Mouse (Mus musculus): ENCODE measurements at regions not wholly inside any gene's neighbourhood (a gene's known extent, or its start where the extent isn't known, plus 50 kb on each side); places are given as distances from the start of the nearest gene placed in this dataset.
A peak's percentile ranks its signal among the peaks of the same experiment; 100 is the strongest.

DNA sequence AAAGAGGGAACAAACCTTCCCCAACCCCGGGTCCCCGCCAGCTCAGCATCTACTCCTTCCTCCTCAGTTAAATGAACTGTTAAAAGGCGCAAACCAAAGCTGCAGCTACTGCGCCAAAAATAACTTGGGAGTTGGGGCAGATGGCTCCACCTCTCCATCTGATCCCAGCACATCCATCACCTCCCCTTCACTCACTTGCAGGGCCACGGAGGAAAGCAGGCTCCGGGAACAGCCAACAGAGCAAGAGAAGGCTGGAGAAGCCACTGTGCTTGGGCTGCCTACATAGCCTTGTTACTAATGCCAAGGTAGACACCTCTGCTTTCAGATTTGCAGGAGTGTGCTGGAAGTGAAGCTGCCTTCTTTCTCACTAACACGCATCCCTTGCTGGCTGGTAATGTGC, 171.8 kb upstream of the Gm765 start:
- peak; percentile 27 to 72 for DNase-seq (ENCODE audit: low spot score in 2 of 2)
- intact Hi-C loops (cut with DNase I): loop anchor here (5.0 to 10.0 kb wide), 3 partner anchors 97 to 387 kb away; no protein-coding TSS in a partner anchor

DNA sequence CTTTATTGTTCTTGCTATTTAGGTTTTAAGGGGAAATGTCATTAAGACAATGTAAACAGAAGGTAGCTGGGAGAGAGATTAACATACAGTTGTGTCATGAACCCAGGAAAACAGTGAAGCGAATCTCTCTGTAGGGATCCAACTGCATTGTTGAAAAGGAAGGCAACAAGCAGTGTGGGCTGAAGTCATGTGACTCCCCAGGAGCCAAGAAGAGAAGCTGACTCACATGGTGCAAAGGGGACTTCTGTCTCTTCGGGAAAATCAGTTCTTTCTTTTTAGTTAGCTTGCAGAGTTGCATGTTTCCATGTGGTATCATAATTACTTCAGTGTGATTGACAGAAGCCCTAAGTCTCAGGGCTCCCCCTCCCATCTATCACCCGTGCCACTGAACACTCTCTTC, 170.7 kb upstream of the Gm765 start:
- peak in 1 of 2 experiments; percentile 52 for DNase-seq (ENCODE audit: low spot score in 2 of 2)
- intact Hi-C loops (cut with DNase I): loop anchor here (5.0 to 10.0 kb wide), 3 partner anchors 96 to 386 kb away; no protein-coding TSS in a partner anchor

DNA sequence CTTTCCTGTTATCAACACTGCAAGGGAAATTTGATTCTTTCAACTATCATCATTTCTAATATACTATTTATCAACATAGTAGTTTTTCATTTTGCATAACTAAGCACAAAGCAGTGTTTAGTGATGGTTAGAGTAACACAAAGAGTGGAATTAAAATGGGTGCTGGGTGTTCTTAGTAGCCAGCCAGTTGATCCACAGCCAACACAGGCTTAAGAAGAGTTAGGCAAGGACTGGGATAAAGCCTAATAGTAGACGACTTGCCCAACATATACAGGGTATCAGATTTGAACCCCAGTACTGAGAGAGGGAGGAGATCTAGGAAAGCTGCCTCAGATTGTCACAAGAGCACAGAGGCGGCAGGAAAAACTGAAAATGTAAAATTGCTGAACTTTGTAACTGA, 160.2 kb upstream of the Gm765 start:
- no peak for DNase-seq (ENCODE audit: low spot score in 2 of 2)
- intact Hi-C loops (cut with DNase I): no loop called here

DNA sequence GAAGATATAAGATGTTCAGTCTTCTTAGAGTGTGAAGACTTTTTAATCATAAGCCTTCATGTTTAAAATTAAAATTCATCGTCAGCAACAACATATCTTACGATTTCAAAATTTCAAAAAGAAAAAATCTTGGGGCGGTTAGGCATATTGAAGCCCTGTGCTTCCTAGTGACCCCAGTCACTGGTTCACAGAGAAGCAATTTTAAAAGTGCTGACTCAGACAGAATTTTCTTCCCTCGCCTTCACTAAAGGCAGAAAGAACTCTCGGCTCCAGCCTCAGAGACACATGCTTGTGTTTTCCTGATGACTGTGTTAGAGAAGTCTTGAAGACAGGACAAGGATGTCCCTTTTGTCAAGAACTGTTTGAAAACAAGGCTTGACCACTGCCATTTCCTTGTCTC, 157.2 kb upstream of the Gm765 start:
- DNase-seq (ENCODE audit: low spot score in 2 of 2): no peak
- intact Hi-C loops (cut with DNase I): no loop called here

DNA sequence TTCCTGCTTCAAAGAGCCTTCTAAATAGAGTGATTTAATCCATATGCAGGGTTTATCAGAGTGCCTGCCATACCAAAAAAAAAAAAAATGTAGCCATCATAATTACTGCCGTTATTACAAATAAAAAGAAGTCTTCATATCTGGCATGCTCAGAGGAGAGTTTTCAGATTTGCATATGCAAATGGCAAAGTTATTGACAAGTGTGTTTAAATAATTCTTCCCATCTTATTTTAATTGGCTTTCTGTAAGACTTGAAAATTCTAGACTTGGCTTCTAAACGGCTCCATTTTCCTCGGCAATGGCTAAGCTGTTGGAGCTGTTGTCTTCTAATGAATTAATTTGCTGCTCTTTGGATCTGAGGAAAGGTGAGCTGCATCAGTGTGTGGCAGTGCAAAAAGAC, 144.1 kb upstream of the Gm765 start:
- intact Hi-C loops (cut with DNase I): no loop called here

DNA sequence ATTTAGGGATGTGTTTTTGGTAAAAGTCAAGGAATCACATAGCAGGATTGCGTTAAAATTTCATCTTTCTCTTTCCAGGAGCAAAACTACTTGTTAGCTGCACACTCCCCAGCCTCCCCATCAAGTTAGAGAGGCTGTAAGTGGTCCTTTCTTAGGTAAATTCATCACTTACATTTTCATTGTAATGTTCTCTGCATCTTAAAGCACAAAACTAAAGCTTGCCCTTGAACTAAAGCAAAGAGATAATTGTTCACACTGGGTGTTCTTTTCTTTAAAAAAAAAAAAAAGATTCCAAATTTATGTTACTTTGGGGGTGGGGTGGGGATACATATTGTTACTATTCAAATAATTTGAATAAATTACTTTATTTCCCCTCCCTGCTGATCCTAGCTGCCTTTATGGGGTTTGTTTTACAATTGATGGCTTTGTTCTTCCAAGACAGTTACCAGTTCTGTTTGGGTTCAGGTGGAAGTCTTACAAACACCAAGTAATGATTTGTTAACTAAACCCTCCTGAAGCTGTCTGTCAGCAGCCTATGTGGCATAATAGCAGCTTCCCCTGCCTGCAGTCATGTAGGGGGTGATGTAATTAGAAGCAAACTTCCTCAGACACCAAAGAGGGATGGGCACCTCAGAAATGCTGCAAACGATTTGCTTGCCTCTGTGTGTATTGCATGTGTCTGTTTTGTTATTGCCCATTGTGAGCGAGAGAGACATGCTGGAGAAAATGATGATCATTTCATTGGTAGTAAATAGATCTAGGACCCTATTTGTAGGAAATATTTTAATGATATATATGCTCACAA, 141.0 kb upstream of the Gm765 start:
- intact Hi-C loops (cut with DNase I): no loop called here
- no peak for DNase-seq (ENCODE audit: low spot score in 2 of 2)

More for the DNA sequence above, 144.1 kb upstream of the Gm765 start:
- no peak for DNase-seq (ENCODE audit: low spot score in 2 of 2)

DNA sequence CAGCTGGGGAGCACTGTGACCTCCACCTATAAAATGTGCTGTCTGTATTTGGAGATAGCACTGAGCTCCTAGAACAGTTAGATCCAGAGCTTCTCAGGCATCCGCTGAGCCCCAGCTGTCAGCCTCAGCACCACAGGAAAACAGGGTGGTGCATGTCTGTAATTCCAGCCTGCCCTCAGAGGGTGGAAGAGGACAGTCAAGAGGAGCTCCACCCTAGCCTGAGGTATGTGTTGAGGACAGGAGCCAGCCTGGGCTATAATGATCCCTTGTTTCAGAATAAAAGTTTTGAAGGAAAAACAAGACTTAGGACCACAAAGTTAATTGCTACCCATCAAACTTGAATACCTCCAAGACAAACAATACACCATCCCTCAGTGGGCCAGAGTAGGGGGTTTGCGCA, 139.8 kb upstream of the Gm765 start:
- DNase-seq (ENCODE audit: low spot score in 2 of 2): no peak
- intact Hi-C loops (cut with DNase I): no loop called here

DNA sequence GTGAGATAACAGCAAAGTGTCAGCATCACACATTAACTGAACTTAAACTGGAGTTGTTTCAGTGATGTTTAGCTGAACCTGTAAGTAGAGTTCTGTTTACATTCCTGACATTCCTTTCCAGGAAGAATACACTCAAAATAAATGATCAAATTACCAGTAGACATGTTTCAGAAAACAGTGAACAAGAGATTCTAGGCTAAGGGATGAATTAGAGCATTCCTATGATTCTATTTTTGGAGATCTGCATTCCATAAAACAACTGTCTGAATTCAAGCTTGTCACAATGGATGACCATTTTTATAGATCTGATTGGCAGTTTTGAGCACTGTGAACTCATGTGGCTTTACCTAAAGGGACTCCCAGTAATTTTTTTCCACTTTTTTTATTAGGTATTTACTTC, 125.0 kb upstream of the Gm765 start:
- DNase-seq (ENCODE audit: low spot score in 2 of 2): no peak
- intact Hi-C loops (cut with DNase I): no loop called here

DNA sequence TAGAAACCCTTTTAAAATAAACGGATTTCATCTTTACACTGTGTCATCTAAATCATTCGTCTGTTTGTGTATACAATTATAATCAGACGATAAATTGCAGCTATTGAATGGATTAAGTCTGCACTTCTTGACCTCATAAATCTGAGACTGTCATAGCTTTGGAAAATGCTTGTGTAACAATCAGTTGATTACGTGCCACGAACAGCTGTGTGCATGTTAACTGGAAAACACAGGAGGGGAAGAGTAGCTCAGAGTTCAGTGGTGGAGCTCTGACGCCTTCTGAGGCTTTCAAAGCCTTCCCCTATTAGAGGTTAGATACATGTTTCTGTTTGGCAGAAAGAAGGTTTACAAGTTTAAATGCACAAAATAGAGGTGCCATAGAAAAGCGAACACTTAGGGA, 109.7 kb upstream of the Gm765 start:
- intact Hi-C loops (cut with DNase I): no loop called here
- no peak for DNase-seq (ENCODE audit: low spot score in 2 of 2)

DNA sequence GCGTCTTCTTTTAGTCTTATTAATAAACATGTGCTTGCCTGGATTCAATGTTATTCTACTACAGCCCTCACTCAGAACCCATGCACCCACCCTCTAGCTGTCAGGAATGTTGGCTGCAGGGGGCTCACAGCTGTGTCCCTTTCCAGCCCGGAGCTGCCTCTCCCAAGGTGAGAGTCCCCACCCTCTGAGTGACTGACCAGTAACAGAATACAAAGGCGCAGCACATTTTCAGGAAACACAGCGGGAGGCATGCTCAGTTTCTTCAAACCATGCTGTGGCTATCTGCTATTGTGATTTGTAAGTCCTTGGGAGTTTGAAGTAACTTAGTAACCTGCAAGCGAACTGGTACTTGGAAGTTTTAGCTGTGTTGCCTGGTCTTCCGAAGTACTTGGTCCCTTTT, 93.1 kb upstream of the Gm765 start:
- no peak for DNase-seq (ENCODE audit: low spot score in 2 of 2)
- intact Hi-C loops (cut with DNase I): no loop called here

DNA sequence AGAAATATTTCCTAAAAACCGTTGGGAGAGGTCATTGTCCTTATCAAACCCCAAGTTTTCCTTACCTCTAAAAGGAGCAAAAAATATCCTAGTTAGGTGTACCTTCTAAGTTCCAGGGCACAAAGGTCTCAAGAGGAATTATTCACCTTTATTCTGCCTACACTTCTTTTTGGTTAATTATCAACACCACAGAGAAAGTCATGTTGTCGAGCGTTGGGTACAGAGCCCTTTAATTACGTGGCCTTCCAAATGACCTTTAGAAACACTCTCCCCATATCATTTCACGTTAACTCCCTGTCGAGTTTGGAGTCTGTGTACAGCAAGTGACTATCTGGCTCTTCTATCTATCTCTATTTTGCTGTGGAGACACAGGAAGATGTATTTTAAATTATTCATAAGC, 90.7 kb upstream of the Gm765 start:
- intact Hi-C loops (cut with DNase I): no loop called here
- DNase-seq (ENCODE audit: low spot score in 2 of 2): no peak

DNA sequence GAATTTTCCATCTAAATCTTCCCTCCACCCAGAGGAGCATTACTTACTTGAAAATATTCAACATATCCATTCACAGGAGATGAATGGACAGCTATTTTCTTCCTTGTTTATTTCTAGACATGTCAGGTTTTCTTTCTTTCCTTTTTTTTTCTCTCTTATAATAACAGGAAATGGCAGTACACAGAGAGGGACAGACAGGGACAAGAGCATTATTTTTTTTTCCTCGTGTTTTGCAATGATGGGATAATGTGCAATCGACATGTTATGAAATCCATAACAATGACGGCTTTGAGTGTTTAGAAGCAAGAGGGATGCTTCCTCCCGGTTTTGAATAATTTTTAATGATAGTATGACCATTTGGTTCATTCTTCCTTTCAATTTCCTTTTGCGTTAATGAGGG, 86.6 kb upstream of the Gm765 start:
- intact Hi-C loops (cut with DNase I): no loop called here
- no peak for DNase-seq (ENCODE audit: low spot score in 2 of 2)

DNA sequence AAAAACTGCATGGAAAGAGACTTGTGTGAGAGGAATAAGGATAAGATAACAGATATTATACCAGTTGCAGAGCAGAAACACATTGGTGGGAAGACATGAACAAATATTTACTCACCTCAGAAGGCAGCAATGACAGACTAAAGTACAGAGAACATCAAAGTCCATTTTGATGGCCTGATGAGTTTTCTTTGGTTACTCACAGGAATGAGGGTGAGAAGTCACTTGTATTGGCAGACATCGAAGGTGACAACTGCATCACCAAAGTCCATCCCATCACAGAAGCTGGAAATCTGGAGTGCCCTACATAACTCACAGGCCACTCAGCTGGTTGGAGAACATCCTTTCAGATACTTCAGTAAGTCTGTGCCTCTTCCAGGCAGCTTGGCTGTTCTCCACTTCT, 60.1 kb upstream of the Gm765 start:
- intact Hi-C loops (cut with DNase I): no loop called here
- DNase-seq (ENCODE audit: low spot score in 2 of 2): no peak

DNA sequence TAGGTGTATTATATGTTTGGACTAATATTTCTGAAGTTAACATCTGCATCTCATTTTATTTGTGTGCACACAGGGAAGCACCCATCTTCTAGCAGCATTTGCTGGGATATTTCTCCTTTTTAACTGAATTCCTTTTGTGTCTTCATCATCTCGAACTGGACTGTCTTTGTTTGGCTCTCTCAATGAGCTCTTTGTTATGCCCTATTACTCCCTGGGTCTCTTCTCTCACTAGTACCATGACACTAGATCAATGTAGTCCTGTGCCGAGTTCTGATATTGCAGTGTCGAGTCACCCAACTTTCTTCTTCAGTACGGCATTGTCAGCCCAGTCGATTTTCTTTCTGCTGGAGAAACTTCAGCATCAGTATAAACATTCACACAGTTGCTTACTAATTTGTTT, 52.0 kb upstream of the Gm765 start:
- intact Hi-C loops (cut with DNase I): no loop called here
- no peak for DNase-seq (ENCODE audit: low spot score in 2 of 2)

Data from left cerebral cortex, postnatal 25 days (tissue).